Mouse (Mus musculus): ENCODE measurements around the gene Erich4.
"Not testable (repeated sequence)": the region's sequence is repeated elsewhere in the genome, so short reads cannot be mapped to it uniquely, and the experiment has no call there.

The Erich4 gene

DNA sequence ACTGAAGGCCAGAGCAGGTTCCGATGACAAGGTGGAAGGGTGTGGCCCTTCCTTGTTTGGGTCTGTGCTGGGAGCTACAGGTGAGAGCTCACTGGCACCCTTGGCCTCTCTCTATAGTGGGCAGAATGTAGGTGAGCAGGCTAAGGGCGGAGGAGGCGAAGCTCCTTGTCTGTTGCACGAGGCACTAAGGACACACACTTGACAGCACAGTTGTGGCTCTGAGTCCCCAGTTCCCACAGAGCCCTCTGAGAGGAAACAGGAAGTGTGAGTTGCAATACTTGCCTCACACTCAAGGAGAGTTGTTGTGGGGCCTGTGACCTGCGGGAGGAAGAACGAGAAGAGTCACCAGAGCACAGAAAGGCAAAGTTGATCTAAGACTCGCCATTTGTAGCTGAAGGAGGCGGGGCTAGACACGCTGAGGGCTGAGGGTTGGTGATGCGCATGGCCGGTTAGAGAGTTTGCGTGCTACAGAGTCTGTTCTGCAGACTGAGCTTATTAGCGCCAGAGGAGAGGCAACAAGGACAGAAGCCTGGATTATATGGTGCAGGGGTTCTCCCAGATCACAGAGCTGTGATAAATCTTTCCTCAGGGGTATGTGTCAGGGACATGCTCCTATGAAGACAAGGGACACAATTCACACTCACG, 38.8 kb downstream of the Erich4 start:
- DNase-seq (ENCODE audit: low read depth, low spot score), result not testable (repeated sequence)

DNA sequence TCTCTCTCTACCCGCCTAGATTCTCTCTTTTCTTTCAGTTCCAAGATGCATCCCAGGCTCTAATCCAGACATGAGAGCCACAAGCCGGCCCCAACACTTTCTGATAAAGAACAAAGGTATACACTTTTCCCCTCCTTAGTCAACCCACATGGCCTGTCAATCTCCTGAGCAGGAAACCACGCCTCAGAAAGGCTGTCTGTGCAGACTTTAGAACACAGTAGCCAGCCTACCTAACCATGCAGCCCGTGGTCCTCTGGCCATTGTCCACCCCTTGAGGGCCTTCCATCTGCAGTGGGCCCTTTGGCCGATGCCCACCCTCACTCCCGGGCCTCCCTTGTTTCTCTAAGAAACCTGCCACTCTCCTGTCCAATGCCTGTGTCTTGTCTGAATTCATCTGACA, 39.4 kb downstream of the Erich4 start:
- DNase-seq (ENCODE audit: low read depth, low spot score), result not testable (repeated sequence)

DNA sequence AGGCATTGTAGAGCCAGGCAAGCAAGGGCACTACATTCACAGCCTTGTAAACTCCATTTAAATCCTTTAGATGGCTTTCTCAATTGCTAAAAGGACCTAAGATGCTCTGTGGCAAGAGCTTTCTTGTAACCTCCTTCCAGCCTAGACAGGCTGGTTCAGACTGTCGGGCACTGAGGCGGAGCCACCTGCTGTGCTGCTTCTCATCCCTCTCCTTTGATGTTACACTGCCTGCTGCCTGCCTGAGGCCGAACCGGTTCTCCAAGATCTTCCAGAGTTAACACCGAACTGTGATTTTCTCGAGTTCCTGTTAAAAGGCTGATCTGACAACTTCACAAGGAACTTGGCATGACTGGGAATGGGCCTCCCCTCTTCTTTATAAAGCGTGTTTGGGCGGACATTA, 39.8 kb downstream of the Erich4 start:
- DNase-seq (ENCODE audit: low read depth, low spot score), result no peak

DNA sequence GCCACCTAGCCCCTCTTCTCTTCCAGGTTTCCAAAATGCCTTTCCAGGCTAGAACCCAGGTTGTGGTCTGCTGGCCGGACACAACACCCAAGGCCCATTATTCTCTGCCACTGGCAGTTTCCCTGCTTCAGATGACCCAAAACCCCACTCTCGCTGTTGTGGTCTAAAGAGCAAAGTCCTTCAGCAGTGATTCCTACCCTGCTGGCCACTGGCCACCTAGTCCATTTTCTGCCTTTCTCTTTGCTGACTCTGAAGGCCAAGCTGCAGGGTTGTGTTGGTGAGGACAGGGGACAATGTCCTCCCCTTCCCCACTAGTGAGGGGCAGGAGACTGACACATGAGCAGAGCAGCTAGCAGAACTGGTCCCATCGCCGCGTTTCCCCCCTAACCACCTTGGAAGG, 40.6 kb downstream of the Erich4 start:
- DNase-seq (ENCODE audit: low read depth, low spot score), result no peak

DNA sequence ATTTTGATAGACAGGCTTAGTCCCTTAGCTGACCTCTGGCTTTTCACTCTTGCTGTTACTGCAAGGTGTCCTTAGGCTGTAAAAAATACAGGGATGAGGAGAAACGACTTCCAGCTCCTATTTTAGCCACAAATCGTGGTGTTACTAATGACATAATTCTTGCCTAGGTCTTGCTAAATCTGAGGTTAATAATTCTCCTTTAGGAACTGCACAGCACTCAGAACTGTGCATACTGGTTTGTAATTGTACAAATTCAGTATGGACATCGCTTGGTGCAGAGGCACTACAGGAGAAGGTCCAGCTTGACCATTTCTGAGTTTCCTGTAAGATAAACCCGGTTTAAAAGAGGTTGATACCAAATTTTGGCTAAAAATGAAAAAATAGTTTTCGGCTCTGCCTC, 41.9 kb downstream of the Erich4 start:
- not testable (repeated sequence) for DNase-seq (ENCODE audit: low read depth, low spot score)

- DNase-seq (ENCODE audit: low read depth, low spot score), result no peak
These were observed 47.0 kb downstream of the Erich4 start for GRCm38 (mm10) chr7:25568721-25569120.

Measured in 3T3-L1 (cell line).